Mouse (Mus musculus) myocyte (in vitro differentiated cells): ENCODE measurements around the gene Nrbp1.

Experiments
- MAX ChIP-seq: IDR thresholded peaks from one replicate; pipeline ENCODE4 v1.6.1; 2011; ENCODE audit warnings: low read depth, mild to moderate bottlenecking, control low read depth
- POLR2A ChIP-seq: IDR thresholded peaks from one replicate; pipeline ENCODE4 v1.6.1; 2011; ENCODE audit warnings: low read depth, mild to moderate bottlenecking, control low read depth, moderate library complexity; ENCODE audit not compliant: insufficient read length
- REST ChIP-seq: IDR thresholded peaks from one replicate; pipeline ENCODE4 v1.6.1; 2011; ENCODE audit warnings: mild to moderate bottlenecking, control low read depth, moderate library complexity; ENCODE audit not compliant: insufficient read depth, insufficient read length
- USF1 ChIP-seq: IDR thresholded peaks from one replicate; pipeline ENCODE4 v1.6.1; 2011; ENCODE audit warnings: low read depth, mild to moderate bottlenecking, control low read depth, moderate library complexity

GRCm38 (mm10) chr5:31288225-31288624 is 47.6 kb downstream of the Nrbp1 start:
- TF ChIP-seq POLR2A = no peak
- TF ChIP-seq MAX = no peak
- no peak for TF ChIP-seq USF1
- TF ChIP-seq REST = no peak
